Mouse (Mus musculus) lung, embryonic 14.5 days (tissue): ENCODE measurements at regions not wholly inside any gene's neighbourhood (a gene's known extent, or its start where the extent isn't known, plus 50 kb on each side); places are given as distances from the start of the nearest gene placed in this dataset.

Experiments
- ATAC-seq: fragments of 200-750 bp; cut with Nextera tagmentation; 2 replicates; pipeline ENCODE4 v1.8.0; 2017; ENCODE audit warnings: mild to moderate bottlenecking, moderate TSS enrichment, moderate library complexity; ENCODE audit not compliant: insufficient read depth
- DNase-seq: peaks from one replicate; pipeline ENCODE4 v3.0.0-alpha.2; 2015
- H3K27ac ChIP-seq: fragments of 300-500 bp; sonication (generic); 2 replicates; pipeline ENCODE4 v1.5.1; 2014; ENCODE audit warnings: low read depth, mild to moderate bottlenecking, moderate library complexity
- H3K27me3 ChIP-seq: fragments of 300-500 bp; sonication (generic); 2 replicates; pipeline ENCODE4 v1.6.1; 2014; ENCODE audit warnings: low read length, control low read depth; ENCODE audit not compliant: insufficient read depth
- H3K36me3 ChIP-seq: fragments of 300-500 bp; sonication (generic); 2 replicates; pipeline ENCODE4 v1.6.1; 2014; ENCODE audit warnings: control low read depth; ENCODE audit not compliant: insufficient read depth
- H3K4me1 ChIP-seq: fragments of 300-500 bp; sonication (generic); 2 replicates; pipeline ENCODE4 v1.6.1; 2014; ENCODE audit warnings: antibody characterized with exemption, control low read depth; ENCODE audit not compliant: insufficient read depth
- H3K4me2 ChIP-seq: fragments of 300-500 bp; sonication (generic); 2 replicates; pipeline ENCODE4 v1.6.1; 2014; ENCODE audit warnings: mild to moderate bottlenecking
- H3K4me3 ChIP-seq: fragments of 300-500 bp; sonication (generic); 2 replicates; pipeline ENCODE4 v1.5.1; 2014; ENCODE audit warnings: low read depth, low read length
- H3K9ac ChIP-seq: fragments of 300-500 bp; sonication (generic); 2 replicates; pipeline ENCODE4 v1.6.1; 2014
- H3K9me3 ChIP-seq: fragments of 300-500 bp; sonication (generic); 2 replicates; pipeline ENCODE4 v1.6.1; 2016; ENCODE audit warnings: low read depth, low read length, control low read depth
- CTCF ChIP-seq: IDR thresholded peaks from 2 replicates; pipeline ENCODE4 v1.5.1; 2016; ENCODE audit warnings: antibody characterized with exemption, low read depth
- WGBS: fragments of 180-500 bp; shearing (Covaris S2); extraction: QIAGEN DNeasy Blood & Tissue Kit; methylation state at CpG from one replicate; pipeline ENCODE4 v1.1.7; 2014; 5-methylcytosine and 5-hydroxymethylcytosine counted together

GRCm38 (mm10) chr1:77082410-77082809, 432.5 kb downstream of the Epha4 start:
- no peak for ATAC-seq

GRCm38 (mm10) chr1:77093551-77093950, 421.3 kb downstream of the Epha4 start:
- Histone ChIP-seq H3K36me3 (no peaks in the 10 kb centered on the region), H3K4me1 (no peaks in the 10 kb centered on the region), H3K9ac (no peak overlapping the region), H3K9me3 (no peaks in the 10 kb centered on the region), H3K27me3 (no peaks in the 10 kb centered on the region), H3K4me2 (no peak overlapping the region), H3K27ac (no peak overlapping the region), H3K4me3 (no peak overlapping the region)
- TF ChIP-seq CTCF, result no peak
- 27% methylated on average over 2 of the region's 2 CpGs for WGBS
- ATAC-seq (no peak), DNase-seq (no peak)

More at GRCm38 (mm10) chr1:77082410-77082809, 432.5 kb downstream of the Epha4 start:
- no peaks in the 10 kb centered on the region for H3K4me1 ChIP-seq
- H3K36me3 ChIP-seq, result no peaks in the 10 kb centered on the region
- TF ChIP-seq CTCF, result no peak
- H3K27me3 ChIP-seq, result no peaks in the 10 kb centered on the region
- no peak overlapping the region for H3K9ac ChIP-seq
- H3K9me3 ChIP-seq, result no peaks in the 10 kb centered on the region
- no peak for DNase-seq
- H3K4me3 ChIP-seq, result no peak overlapping the region
- 66% methylated on average over 3 of the region's 3 CpGs for WGBS
- no peak overlapping the region for H3K4me2 ChIP-seq
- H3K27ac ChIP-seq, result no peak overlapping the region

DNA sequence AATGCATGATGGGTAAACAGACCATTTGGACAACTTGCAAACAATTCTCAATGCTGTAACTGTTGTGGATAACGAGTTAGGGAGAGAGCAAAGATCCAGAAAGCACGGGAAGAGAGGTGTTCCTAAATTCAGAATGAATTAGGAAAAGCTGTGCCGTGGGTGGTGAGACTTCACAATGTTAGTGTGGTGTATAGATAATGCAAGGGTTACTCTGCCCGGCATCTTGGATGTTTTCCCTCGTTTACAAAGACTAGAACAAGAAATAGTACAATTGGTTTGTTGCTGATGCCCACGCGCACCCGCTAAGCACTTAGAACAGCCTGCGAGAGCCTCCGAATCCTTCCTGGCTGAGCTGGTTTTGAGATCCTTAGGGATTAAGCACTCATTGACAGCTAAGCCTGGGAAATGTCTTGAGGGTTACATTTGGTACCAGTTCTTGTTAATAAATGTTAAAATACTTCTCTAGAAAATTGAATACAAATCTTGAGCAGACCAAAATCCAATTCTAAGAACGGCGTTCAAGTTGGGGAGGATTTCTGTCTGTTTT, 413.1 kb downstream of the Epha4 start:
- Histone ChIP-seq H3K27ac (no peak overlapping the region), H3K9me3 (no peaks in the 10 kb centered on the region), H3K4me2 (no peak overlapping the region), H3K36me3 (no peaks in the 10 kb centered on the region), H3K9ac (no peak overlapping the region), H3K4me1 (no peaks in the 10 kb centered on the region), H3K27me3 (no peaks in the 10 kb centered on the region), H3K4me3 (no peak overlapping the region)
- no peak for ATAC-seq
- 62% methylated on average over 12 of the region's 12 CpGs for WGBS
- TF ChIP-seq CTCF, result no peak
- no peak for DNase-seq

GRCm38 (mm10) chr1:77102421-77103133, 412.3 kb downstream of the Epha4 start:
- H3K36me3 ChIP-seq, result no peaks in the 10 kb centered on the region
- H3K4me1 ChIP-seq, result no peaks in the 10 kb centered on the region
- ATAC-seq, result no peak
- H3K4me2 ChIP-seq, result no peak overlapping the region
- H3K27me3 ChIP-seq, result no peaks in the 10 kb centered on the region
- no peak overlapping the region for H3K27ac ChIP-seq
- 58% methylated on average over 13 of the region's 13 CpGs for WGBS
- H3K9ac ChIP-seq, result no peak overlapping the region
- DNase-seq, result no peak
- no peaks in the 10 kb centered on the region for H3K9me3 ChIP-seq
- TF ChIP-seq CTCF, result no peak
- H3K4me3 ChIP-seq, result no peak overlapping the region

- Histone ChIP-seq H3K4me1 (no peaks in the 10 kb centered on the region), H3K27ac (no peak overlapping the region), H3K36me3 (no peaks in the 10 kb centered on the region), H3K9me3 (no peaks in the 10 kb centered on the region), H3K4me3 (no peak overlapping the region), H3K4me2 (no peak overlapping the region), H3K27me3 (no peaks in the 10 kb centered on the region), H3K9ac (no peak overlapping the region)
- TF ChIP-seq CTCF, result no peak
- 76% methylated on average over 6 of the region's 6 CpGs for WGBS
- ATAC-seq, result no peak
- no peak for DNase-seq
Measured at GRCm38 (mm10) chr1:77109861-77110785, 404.8 kb downstream of the Epha4 start.

GRCm38 (mm10) chr1:77128411-77128810, 386.5 kb downstream of the Epha4 start:
- TF ChIP-seq CTCF, result no peak
- H3K36me3 ChIP-seq, result no peaks in the 10 kb centered on the region
- H3K9me3 ChIP-seq, result no peaks in the 10 kb centered on the region
- no peak overlapping the region for H3K4me2 ChIP-seq
- peak; percentile 30 for DNase-seq
- ATAC-seq, result no peak
- 57% methylated on average over 3 of the region's 3 CpGs for WGBS
- no peak overlapping the region; the same call in 1 of the 2 replicates for H3K27ac ChIP-seq
- H3K4me3 ChIP-seq, result no peak overlapping the region
- H3K9ac ChIP-seq, result no peak overlapping the region
- no peaks in the 10 kb centered on the region for H3K27me3 ChIP-seq
- H3K4me1 ChIP-seq, result no peaks in the 10 kb centered on the region

- no peaks in the 10 kb centered on the region for H3K36me3 ChIP-seq
- H3K4me3 ChIP-seq, result no peak overlapping the region
- H3K27ac ChIP-seq, result no peak overlapping the region
- 64% methylated on average over 6 of the region's 6 CpGs for WGBS
- TF ChIP-seq CTCF, result no peak
- DNase-seq (no peak), ATAC-seq (no peak)
- no peak overlapping the region for H3K4me2 ChIP-seq
- H3K27me3 ChIP-seq, result no peaks in the 10 kb centered on the region
- no peaks in the 10 kb centered on the region for H3K4me1 ChIP-seq
- H3K9ac ChIP-seq, result no peak overlapping the region
- no peaks in the 10 kb centered on the region for H3K9me3 ChIP-seq
Measured at GRCm38 (mm10) chr1:77137663-77138062, 377.2 kb downstream of the Epha4 start.
